Mouse (Mus musculus): ENCODE data around the gene Stard13.
A peak's percentile ranks its signal among the peaks of the same experiment; 100 is the strongest.

The Stard13 gene

GRCm38 (mm10) chr5:151228367-151229005, 5.2 kb downstream of the Stard13 start:
- no peak for DNase-seq (ENCODE audit: low spot score)

- DNase-seq (ENCODE audit: low spot score) = no peak
Measured at GRCm38 (mm10) chr5:151223696-151224366, 9.8 kb downstream of the Stard13 start.

- no peak for DNase-seq (ENCODE audit: low spot score)
Measured at GRCm38 (mm10) chr5:151222791-151223190, 10.8 kb downstream of the Stard13 start.

- DNase-seq (ENCODE audit: low spot score) = peak; percentile 11
Measured at GRCm38 (mm10) chr5:151218689-151219115, 14.9 kb downstream of the Stard13 start.

- no peak for DNase-seq (ENCODE audit: low spot score)
Measured at GRCm38 (mm10) chr5:151213097-151213496, 20.5 kb downstream of the Stard13 start.

- no peak for DNase-seq (ENCODE audit: low spot score)
Measured at GRCm38 (mm10) chr5:151210869-151211268, 22.8 kb downstream of the Stard13 start.

- DNase-seq (ENCODE audit: low spot score) = no peak
Measured at GRCm38 (mm10) chr5:151210060-151210459, 23.6 kb downstream of the Stard13 start.

GRCm38 (mm10) chr5:151205017-151205416, 28.6 kb downstream of the Stard13 start:
- no peak for DNase-seq (ENCODE audit: low spot score)

GRCm38 (mm10) chr5:151202925-151203324, 30.7 kb downstream of the Stard13 start:
- DNase-seq (ENCODE audit: low spot score) = no peak

GRCm38 (mm10) chr5:151201220-151201619, 32.4 kb downstream of the Stard13 start:
- DNase-seq (ENCODE audit: low spot score) = no peak

- DNase-seq (ENCODE audit: low spot score) = no peak
Measured at GRCm38 (mm10) chr5:151199235-151199634, 34.4 kb downstream of the Stard13 start.

- no peak for DNase-seq (ENCODE audit: low spot score)
Measured at GRCm38 (mm10) chr5:151196603-151197272, 36.9 kb downstream of the Stard13 start.

- DNase-seq (ENCODE audit: low spot score) = no peak
Measured at GRCm38 (mm10) chr5:151193885-151194520, 39.6 kb downstream of the Stard13 start.

- no peak for DNase-seq (ENCODE audit: low spot score)
Measured at GRCm38 (mm10) chr5:151192266-151192665, 41.4 kb downstream of the Stard13 start.

- no peak for DNase-seq (ENCODE audit: low spot score)
Measured at GRCm38 (mm10) chr5:151190764-151191163, 42.9 kb downstream of the Stard13 start.

GRCm38 (mm10) chr5:151189789-151190378, 43.8 kb downstream of the Stard13 start:
- peak; percentile 73 for DNase-seq (ENCODE audit: low spot score)

GRCm38 (mm10) chr5:151189321-151189720, 44.3 kb downstream of the Stard13 start:
- no peak for DNase-seq (ENCODE audit: low spot score)

- no peak for DNase-seq (ENCODE audit: low spot score)
Measured at GRCm38 (mm10) chr5:151188659-151189058, 45.0 kb downstream of the Stard13 start.

GRCm38 (mm10) chr5:151187336-151187735, 46.3 kb downstream of the Stard13 start:
- no peak for DNase-seq (ENCODE audit: low spot score)

- no peak for DNase-seq (ENCODE audit: low spot score)
Measured at GRCm38 (mm10) chr5:151185286-151185856, 48.3 kb downstream of the Stard13 start.

- no peak for DNase-seq (ENCODE audit: low spot score)
Measured at GRCm38 (mm10) chr5:151183656-151184240, 49.9 kb downstream of the Stard13 start.

Data from retina, embryonic 14.5 days (tissue).